Mouse (Mus musculus) urinary bladder, postnatal 10 days (tissue): Measurements from ENCODE around the gene Erc2.

Experiments used
- DNase-seq: peaks from one replicate; pipeline ENCODE4 v3.0.0; 2022; ENCODE audit warnings: low spot score

Erc2 gene

DNA sequence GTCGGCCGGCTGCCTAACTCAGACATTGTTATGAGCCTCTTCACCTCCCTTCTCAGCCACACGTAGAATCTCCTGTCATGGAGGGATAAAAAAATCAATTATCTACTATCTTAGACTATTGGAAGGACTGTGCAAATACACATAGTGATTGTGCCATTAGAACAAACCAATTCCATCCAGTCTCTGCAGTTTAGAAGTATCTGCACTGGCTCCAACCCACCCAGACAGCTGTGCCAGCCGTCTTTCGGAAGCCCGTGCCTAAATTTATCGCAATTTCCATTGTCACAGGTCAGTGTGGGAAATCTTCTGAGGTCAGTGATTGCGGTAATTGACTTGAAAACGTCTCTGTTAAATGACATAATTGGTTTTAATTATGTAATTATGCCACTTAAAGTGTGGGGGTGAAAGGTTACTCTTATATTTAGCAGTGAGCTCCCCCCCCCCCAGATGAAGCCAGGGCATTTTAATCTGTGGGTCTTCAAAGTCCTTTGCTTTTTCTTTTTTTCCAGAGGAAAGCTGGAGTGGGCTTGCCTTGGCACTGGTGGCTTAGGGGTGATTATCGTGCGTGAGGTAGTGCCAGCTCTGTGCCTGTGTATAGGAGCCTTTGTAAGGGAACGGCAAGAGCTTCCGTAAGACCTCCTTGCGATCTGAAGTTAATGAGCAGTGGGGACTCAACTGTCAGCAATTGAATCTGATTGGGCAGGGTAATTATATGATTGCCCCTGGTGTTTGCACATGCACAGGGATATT is 759.7 kb downstream of the Erc2 start:
- DNase-seq: no peak

DNA sequence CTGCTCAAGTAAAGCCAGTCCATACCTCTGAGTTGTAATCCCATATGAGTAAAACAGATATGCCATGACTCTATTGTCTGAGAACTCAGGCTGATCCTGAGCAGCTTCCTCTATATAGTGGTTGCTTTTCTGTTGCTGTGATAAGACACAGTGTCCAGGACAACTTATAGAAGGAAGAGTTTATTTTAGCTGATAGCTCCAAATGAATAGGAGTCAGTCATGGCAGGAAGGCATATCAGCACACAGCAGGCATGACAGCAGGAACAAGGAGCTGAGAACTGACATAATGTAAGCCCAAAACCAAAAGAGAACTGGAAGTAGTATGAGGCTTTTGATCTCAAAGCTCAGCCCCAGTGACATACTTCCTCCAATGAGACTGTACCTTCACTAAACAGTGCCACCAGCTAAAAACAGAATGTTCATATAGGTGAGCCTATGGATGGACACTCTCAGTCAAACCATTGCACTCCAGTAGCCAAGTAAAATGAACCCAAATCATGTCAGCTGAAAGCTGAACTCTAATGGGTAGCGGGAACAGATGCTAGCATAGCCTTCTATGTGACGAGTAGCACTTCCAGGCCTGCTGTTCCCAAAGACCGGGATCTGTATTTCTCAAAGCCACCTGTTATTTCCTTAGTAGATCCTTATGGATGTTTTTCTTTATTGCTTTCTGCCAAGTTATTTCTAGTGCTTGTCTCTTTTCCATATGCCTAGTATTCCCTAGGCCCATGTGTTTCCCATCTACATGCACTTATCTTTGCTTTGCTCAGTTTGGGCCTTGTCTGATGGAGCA is 764.8 kb downstream of the Erc2 start:
- no peak for DNase-seq

DNA sequence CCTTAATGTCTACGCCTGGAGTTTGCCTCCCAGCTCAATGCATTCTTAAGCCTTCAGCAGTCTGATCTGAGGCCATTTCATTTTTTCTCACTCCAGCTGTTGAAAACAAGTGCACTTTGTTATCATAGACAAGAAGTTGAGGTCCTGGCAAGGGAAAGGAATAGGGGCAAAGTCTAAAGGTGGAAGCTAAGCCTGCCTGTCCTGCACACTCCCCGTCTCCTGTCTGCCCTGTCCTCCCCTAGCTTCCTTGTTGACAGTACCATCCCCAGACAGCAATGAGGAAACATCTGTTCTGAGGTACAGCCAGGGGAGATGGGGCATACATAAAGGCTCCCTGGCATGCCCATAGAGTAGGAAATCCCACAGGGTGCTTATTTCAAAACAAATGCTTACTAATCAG is 776.7 kb downstream of the Erc2 start:
- DNase-seq: no peak

DNA sequence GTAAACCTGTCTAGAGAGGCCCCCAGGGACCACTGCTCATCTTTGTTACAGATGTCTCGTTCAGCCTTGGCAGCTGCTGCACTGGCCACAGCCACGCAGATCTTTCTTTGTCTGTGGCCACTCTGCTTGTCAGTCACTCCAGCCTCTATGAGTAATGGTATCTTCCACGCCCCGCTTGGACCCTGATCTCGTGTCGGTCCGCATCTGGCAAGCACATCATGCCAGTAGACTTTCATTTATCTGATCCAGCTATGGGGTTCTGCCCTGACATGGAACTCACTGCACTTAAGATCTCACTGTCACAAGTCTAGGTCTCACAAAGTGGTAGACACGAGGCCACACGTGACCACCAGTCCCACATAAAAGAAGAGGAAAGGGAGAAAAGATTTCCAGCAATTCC is 777.7 kb downstream of the Erc2 start:
- DNase-seq: no peak

DNA sequence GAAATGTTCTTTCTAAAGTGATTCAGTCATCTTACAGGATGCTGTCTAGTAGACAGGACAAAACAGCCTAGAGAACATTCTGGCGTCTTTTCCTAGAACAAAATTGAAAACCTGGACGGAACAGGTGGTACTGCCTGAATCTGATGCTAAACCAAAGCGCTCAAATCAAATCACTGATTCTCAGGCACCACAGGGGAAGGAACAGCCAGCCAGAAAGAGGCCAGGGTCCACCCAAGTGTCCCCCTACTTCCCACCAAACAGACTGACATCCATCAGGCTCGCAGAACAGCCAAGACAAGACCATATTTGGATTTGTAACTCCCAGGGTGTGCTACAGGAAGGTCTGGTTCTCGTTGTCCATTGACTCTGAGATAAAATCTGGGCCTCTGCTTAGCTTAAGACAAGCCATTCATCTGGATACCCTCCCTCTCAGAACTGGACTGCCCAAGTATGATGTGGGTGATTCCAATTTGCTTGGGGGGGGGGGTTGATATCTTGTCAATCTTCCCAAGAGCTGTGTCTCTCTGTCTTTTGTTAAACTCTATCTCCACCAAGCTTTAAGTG is 783.1 kb downstream of the Erc2 start:
- no peak for DNase-seq

DNA sequence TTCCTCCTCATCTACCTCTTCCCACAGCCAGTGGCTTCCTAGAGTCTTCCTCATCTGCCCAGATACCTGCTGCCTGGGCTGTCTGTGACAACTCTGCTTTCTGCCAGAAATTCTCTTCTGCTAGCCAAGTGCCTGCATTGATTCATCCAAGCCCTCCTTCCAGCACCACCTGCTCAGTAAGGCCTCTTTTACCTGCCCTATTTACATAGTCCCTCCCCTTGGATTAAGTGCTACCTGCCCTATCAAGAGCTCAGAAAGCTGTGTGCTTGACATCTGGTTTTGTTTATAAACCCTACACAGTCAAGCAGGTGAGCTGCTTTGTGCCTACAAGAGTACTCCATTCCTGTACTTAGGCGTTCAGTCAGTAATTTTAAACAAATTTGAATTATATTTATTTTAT is 787.2 kb downstream of the Erc2 start:
- no peak for DNase-seq

DNA sequence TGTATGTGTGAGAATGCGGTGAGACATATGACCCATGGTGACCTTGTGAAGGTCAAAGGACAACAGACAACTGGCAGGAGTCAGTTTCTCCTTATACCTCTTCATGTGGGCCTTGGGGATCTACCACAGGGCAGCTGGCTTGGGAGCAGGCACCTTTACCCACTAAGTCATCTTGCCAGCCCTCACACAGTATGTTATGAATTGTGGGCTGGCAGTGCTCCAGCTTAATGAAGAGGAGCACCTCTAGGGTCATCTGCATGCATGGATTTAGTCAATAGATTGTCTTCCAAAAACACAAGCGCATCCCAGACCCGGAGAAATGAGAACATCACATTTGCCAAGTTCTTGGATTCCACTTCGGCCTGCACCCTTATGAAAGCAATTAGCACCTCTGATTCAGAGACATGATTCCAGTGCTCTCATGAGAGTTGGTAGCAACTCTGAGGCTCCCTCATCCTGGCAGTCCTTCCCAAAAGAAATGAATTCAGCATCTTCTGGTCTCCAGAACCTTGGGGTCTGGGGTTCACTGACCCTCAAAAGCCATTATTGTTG is 787.6 kb downstream of the Erc2 start:
- DNase-seq: no peak

DNA sequence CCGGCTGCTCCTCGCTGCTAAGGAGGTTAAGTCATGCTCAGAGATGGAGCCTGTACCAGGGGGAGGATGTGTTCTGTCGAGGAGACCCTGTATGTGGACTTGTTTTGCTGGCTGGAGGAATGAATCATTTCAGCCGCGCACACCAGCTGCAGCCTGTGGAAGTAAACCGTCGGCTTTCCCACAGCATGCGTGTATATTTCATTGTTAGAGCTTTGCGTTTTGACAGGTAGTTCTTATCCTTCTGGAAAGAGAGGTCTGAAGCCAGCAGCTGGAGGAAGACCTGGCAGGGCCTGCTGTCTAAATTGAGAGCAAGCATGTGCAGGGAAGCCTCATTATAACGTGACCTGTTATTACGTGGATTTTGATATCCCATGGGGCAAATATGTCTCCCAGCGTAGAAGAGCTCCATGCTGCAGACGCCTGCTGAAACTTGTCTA is 788.6 kb downstream of the Erc2 start:
- no peak for DNase-seq

DNA sequence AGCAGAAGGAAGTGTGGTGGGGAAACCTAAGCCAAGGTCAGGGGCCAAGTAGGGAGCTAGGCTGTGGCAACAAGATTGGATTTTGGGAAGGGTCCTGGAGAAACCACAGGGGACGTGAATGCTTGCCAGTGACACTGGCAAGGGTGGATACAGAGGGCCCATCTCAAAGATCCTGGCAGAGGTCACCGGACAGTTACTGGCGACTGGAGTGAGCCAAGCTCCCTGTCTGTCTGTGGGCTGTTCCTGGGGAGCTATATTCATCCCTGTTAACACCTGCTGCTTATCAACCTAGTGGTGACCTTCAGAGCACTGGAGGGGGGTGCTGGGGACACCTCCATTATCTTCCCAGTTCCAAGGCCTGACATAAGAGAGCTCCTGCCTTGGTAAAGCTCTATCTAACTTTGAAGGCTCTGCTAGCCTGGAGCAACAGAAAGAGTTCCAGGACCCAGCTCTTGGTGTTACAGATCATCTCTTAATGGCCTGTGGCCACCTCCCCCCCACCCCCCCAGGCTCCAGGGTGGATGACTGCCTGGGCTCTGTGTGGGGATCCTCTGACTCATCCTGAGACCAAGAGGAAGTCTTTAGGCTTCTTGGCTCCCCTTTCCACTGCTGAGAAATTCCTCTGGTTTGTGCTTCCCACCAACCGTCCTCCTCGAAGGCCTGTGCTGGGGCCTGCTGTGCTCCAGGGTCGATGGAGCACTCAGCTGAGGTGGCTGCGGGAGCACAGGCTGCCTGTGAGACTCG is 790.2 kb downstream of the Erc2 start:
- no peak for DNase-seq

DNA sequence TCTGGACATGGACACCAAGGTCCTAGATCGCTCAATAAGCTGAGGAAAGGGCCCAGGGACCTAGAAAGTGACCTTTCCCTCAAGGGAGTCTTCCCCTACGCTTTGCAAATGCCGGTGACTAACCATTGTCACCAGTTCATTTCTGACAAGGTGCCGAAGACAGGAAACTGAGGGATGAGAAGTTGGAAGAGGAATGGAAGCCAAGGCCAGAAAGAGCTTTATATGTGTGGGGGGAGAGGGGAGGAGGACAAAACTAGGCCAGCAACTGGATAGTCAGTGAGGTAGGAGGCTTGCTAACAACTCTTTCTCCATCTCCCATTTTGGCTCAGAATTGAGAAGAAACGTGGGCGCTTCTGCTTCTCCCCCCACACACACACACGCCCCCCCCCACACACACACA is 791.3 kb downstream of the Erc2 start:
- no peak for DNase-seq

DNA sequence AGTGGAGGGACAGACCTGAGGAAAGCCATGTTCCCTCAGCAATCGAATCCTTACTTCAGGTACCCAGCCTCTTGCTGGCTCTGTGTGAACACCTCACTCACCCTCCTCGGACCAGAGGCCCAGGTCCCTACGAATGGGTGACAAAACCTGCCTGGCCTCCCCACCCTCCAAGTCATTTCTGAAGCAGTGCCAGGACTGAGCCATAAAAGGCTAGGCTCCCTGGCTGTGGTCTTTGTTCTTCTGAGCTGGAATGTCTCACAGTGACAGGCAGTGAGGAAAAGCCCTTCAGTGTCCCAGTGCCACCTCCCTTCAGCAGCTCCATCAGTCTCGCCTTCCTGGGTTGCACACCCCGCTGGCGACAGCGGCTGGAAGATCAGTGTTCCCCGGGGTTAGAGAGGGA is 794.8 kb downstream of the Erc2 start:
- no peak for DNase-seq

DNA sequence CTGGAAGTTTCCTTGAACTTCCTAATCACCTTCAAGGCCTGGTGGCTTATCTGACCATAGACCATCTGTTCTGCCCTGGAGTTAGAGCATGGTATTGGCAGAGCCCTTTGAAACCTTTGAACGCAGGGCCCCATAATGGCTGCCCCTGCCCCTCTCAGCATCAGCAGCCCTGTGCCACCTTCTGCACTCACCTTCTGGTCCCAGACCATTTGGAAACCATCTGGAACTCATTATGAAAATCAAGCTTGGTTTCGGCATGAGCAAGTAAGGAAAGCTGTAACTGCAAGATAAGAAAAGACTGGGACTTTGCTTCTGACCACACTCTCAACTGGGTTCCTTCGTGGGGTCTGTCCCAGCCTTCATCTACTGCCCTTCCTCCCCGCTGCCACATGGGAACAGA is 796.3 kb downstream of the Erc2 start:
- no peak for DNase-seq

DNA sequence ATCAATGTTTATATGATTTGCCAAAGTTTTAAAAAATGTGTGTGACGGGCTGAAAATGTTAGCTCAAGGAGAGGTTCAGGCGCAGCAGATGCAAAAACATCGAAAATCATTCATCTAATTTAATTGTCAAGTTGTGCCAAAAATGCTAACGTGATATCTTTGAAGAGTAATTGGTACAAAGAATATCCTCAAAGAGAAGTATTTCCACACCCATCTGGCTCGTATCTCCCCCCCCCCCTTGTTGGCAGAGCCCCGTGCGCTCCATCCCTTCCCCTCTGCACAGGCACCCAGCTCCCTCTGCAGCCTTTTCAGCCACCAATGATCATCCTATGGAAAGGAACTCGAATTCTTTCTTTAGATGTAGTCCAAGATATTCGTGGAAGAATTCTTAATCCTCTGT is 797.0 kb downstream of the Erc2 start:
- DNase-seq: no peak

DNA sequence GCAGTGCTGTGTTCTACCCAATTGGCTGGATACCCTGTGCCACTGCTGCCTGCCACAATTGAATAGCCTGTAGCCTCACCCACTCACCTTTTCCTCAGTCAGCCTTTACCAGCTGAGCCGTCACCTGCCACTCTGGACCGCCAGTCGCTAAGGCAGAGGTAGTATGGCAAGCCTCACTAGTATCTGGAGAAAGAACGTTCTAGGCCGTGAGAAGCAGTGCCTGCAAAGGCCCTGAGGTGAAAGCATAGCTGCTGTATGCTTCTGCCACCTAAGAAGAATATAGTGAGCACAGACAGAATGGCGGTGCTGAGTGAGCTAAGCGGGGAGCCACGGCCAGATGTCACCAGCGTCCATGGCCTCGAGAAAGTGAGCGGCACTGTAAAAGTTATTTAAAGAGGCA is 798.4 kb downstream of the Erc2 start:
- no peak for DNase-seq

DNA sequence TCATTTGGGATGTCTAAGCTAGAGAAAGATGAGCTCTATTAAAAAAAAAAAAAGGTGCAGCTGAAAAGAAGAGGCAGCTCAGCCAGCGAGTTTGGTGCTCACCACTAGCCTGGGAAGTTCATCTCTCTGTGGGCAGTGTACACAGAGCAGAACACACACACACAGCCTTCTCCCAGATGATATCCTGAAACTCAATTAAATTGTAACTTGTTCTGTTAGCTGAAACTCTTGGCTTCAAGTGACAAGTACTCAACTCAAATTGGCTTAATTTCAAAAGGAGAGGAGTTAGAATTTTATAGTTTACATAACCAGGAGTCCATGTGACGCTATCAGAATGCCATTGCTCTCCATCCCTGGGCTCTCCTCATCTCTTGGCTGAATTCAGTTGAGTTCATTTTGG is 804.4 kb downstream of the Erc2 start:
- no peak for DNase-seq

DNA sequence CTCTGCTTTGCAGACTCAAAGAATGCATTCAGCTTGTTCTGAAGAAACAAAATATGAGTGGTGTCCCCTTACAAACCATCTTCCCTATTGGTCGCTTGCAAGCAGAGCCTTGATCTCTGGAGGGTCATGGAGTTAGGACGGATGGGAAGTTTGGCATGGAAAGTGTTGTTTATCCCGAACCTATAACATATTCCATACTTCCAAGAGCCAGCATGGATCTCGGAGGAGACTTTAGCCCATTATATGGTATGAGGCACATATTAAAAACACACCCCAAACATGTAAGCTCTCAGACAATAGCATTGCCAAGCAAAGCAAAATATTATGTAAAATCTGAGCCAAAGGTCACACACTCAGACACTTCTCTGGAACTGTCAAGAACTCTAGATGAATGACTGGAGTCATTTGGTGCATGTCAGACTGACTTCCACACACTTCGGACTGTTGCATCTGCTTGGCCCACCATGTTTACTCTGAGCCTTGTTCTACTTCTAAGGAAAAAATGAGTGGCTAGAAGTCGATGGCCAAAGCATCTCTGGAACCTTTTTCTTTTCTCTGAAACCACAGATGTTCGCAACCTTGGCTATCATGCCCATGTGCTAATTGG is 809.6 kb downstream of the Erc2 start:
- DNase-seq: no peak

DNA sequence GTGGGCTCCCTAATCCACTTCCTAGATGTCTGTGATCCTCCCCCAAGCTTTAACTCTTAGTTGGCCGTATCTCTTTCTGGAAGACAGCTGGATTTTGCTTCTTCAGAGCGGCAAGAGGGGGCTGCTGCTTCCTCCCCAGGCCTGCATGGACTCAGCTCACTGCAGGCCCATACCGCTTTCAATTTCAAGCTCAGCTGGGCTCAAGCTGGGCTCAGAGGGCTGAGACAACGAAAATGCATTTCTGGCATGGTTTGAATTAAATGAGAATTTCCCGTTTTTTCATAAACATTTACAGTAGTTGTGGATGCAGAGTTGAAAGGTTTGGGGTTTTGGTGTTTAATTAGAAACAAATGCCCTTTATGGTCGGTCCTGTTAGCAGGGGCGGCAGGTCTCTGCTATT is 812.8 kb downstream of the Erc2 start:
- DNase-seq: no peak

DNA sequence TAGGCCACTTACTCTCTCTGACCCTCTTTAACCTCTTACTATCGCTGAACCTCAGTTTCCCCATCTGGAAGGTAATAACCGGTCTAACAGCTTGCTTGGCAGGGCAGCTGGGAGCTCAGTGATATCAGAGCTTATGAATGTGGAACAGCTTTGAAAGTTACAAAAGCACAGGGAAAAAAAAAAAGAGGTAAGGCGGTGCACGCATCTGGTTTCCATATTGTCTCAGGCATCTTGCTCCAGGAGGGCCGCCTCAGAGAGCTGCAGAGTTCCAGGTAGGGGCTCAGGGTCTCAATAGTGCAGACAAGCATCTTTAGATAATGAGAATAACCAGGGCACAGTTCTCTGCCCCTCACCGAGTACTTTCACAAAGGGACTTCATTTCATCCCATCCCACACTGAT is 816.9 kb downstream of the Erc2 start:
- no peak for DNase-seq

DNA sequence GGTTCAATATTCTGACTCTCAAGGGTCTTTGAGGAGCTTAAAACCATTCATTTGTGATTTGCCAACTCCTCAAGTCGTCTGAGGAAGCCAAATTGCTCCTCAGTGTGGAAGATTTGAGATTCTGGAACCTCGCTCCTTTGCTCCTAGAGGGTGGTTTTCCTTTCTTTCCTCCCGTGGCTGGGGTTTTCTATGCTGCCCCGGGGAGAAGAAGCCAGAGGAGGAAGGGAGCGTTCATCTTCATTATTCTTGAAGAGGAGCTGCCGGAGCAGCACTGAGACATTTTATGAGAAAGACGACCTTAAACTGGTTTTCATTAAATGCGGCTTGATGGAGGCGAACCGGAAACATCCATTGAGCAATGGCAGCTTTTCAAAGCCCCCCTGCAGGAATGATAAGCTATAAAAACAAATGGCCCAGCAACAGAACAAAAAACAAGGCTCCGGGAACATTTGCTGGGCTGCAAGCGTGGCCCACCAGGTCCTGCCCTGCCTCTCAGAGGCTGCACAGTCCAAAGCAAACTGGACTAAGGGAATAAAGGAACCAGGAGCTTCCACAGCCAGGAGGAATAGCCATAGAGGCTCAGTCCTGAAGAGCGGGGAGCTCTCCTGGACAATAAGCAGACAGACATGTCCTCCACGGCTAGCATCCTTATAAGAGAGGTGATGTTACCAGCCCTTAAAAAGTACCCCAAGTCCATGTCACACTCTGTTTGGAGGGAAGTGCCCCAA is 819.2 kb downstream of the Erc2 start:
- DNase-seq: no peak

DNA sequence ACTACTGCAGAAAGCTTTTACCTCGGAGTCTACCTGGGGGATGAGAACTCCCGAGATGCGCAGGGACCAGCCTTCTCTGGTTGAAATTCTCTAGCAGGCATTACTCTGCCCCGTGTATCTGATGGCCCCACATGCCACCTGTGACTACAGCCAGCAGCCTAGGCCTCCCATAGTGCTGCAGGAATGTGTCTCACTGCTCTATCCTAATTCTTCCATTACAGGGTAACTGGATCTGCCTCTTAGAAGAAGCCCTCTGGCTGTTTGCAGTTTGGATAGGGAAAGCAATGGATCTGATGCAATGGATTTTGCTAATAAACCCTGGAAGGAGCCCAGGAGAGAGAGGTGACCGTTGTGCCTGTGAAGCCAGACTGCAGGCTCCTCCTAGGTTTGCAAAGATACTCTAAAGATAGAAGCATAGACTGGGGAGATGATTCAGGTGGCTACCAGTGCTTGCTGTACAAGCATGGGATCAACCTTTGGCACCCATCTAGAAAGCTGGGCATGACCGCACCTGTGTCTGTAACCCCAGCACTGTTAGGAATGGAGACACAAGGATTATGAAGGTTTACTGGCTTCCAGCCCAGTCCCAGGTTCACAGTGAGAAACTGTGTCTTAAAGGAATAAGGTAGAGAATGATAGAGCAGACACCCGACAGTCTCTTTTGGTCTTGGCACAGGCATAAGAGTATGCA is 821.2 kb downstream of the Erc2 start:
- DNase-seq: no peak

DNA sequence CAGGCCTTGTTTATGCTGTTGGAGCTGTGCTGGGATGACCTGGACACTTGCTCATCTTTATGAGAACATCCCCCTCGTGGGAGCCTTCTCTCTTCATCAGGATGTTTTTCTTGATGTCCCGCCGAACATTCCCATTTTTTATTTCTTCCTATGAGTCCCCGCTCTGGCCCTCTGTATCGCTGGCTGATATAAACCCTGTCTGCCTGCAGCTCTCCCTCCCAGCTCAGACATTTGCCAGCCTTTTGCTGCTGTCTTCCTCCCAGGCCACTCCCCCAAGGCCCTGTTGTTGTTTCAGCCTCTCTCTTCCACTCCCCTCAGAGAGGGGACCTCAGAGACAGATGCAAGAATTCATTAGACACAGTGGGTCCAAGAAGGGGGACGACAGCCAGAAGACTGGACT is 823.5 kb downstream of the Erc2 start:
- no peak for DNase-seq
